Mouse (Mus musculus): ENCODE measurements around the gene Taf12. TPM values are rescaled to one million over a fixed set of nuclear protein-coding genes. Genes with fewer than 3 reads are reported as not detected.
"Not testable (repeated sequence)": the region's sequence is repeated elsewhere in the genome, so short reads cannot be mapped to it uniquely, and the experiment has no call there.

Taf12 gene
- total and polyA plus RNA-seq, 3 experiments = 16.1 to 34.6 (median 29.8) TPM

DNA sequence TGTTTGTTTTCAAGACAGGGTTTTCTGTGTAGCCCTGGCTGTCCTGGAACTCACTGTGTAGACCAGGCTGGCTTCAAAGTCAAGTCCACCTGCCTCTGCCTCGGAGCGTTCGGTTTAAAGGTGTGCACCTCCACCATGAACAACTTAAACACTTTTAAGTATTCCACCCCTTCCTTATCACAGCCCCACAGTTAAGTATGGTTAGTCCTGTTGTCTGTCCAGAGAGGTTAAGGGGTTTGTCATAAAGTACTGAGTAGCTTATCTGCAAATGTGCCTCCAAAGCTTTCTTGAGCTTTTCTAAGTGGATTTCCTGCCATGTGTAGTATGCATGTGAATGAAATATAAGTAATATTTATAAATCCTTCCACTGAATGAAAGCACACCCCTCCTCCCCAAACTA lies 1.8 kb downstream of the Taf12 start:
- Histone ChIP-seq H3K36me3 (ENCODE audit: control insufficient read depth, insufficient read depth, low read length) (no peaks in the 10 kb centered on the region), H3K9ac (ENCODE audit: low read depth, low read length) (no peak overlapping the region), H3K4me3 (no peak overlapping the region), H3K27ac (no peak overlapping the region), H3K4me1 (ENCODE audit: control insufficient read depth, insufficient read depth, low read length) (no peaks in the 10 kb centered on the region), H3K27me3 (ENCODE audit: control insufficient read depth, insufficient read depth, low read length) (no peaks in the 10 kb centered on the region), H3K79me2 (replicated peaks; ENCODE audit: control insufficient read depth, insufficient read depth, low read length) (no peaks in the 10 kb centered on the region)
- no peak for DNase-seq
- WGBS = 93% methylated on average over 3 of the region's 3 CpGs
- no peak for TF ChIP-seq POLR2A (IDR thresholded peaks at IDR 0.05; ENCODE audit: insufficient read depth, low read depth, low read length)
- TF ChIP-seq CTCF (IDR thresholded peaks at IDR 0.05) = no peak
- no peak for TF ChIP-seq EP300 (IDR thresholded peaks at IDR 0.05; ENCODE audit: insufficient read depth, low read depth, low read length)
- intact Hi-C loops (cut with DNase I) = loop anchor here (2.0 to 5.0 kb wide), 2 partner anchors 63 to 71 kb away; partner anchors contain the start of gene Ythdf2

DNA sequence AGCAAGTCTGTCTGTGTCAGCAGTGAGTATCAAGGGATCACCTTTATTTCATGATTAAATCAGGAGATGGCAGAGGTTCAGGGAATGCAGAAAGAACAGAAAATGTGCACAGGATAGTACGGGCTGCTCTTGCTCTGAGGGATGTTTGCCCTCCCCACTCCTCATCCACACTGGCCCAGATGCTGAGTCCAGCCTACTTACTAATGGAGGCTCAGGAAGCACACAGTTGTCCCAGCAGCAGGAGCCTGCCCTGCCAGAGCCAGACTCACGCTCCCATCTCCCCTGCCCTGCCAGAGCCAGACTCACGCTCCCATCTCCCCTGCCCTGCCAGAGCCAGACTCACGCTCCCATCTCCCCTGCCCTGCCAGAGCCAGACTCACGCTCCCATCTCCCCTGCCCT lies 14.7 kb downstream of the Taf12 start:
- H3K9ac ChIP-seq (ENCODE audit: low read depth, low read length); H3K4me3 ChIP-seq; H3K36me3 ChIP-seq (ENCODE audit: control insufficient read depth, insufficient read depth, low read length); H3K79me2 ChIP-seq (replicated peaks; ENCODE audit: control insufficient read depth, insufficient read depth, low read length); H3K27ac ChIP-seq; DNase-seq; H3K27me3 ChIP-seq (ENCODE audit: control insufficient read depth, insufficient read depth, low read length); intact Hi-C loops (cut with DNase I); H3K4me1 ChIP-seq (ENCODE audit: control insufficient read depth, insufficient read depth, low read length): not testable (repeated sequence)
- 86% methylated on average over 3 of the region's 5 CpGs for WGBS

DNA sequence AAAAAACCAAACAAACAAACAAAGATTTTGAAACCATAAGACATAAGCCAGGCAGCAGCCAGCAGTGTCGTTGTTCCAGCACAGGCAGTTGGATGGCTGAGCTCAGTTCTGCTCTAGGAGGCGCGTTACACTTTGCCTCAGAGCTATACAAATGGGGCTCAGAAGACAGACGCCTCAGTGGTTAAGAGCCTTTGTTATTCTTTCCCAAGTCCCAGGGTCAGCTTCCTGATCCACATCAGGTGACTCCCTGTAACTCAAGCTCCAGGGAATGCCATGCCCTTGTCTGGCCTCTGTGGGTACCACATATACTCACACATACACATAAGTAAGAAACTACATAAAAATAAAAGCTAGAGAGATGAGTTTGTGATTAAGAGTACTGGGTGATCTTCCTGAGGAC lies 16.9 kb downstream of the Taf12 start:
- no peaks in the 10 kb centered on the region for H3K27me3 ChIP-seq (ENCODE audit: control insufficient read depth, insufficient read depth, low read length)
- DNase-seq = no peak
- H3K4me3 ChIP-seq = no peak overlapping the region
- intact Hi-C loops (cut with DNase I) = loop anchor here (5.0 kb wide), 1 partner anchor 221 kb away; the partner anchor contains the start of gene Sesn2
- H3K79me2 ChIP-seq (replicated peaks; ENCODE audit: control insufficient read depth, insufficient read depth, low read length) = no peaks in the 10 kb centered on the region
- H3K9ac ChIP-seq (ENCODE audit: low read depth, low read length) = no peak overlapping the region
- no peaks in the 10 kb centered on the region for H3K36me3 ChIP-seq (ENCODE audit: control insufficient read depth, insufficient read depth, low read length)
- no peaks in the 10 kb centered on the region for H3K4me1 ChIP-seq (ENCODE audit: control insufficient read depth, insufficient read depth, low read length)
- 92% methylated on average over 4 of the region's 4 CpGs for whole genome bisulfite sequencing
- H3K27ac ChIP-seq = no peak overlapping the region
- no peak for TF ChIP-seq EP300 (IDR thresholded peaks at IDR 0.05; ENCODE audit: insufficient read depth, low read depth, low read length)
- no peak for TF ChIP-seq POLR2A (IDR thresholded peaks at IDR 0.05; ENCODE audit: insufficient read depth, low read depth, low read length)
- TF ChIP-seq CTCF (IDR thresholded peaks at IDR 0.05) = no peak

DNA sequence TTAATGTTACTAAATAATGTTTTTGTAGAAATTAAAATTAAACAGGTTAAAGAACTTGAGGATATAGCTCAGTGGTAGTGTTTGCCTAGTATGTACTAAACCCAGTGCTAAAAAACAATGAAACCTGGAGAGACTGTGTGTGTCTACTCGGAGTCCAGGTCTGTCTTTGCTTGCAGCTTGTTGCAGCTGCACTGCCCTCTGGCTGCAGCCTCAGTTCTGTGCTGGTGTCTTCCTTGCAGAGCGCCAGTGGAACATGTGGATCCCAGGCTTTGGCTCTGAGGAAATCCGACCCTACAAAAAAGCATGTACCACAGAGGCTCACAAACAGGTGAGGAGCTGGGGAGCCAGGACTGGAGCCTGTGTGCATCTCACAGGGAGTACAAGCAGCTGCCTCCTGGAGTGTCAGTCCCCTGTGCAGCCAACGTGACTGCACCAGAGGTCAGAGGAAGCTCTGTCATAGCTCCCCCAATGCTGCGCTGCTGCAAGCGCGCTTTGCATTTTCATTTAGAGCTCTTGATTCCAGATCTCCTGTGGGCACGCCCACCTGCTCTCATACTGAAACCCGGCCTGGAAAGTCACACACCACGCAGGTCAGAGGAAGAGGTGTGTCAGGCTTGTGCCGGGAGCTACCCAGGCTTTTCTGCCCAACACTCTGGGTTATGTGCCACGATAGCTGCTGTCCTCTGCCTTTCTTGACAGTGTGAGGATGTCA lies 17.6 kb downstream of the Taf12 start:
- TF ChIP-seq EP300 (IDR thresholded peaks at IDR 0.05; ENCODE audit: insufficient read depth, low read depth, low read length) (no peak), POLR2A (IDR thresholded peaks at IDR 0.05; ENCODE audit: insufficient read depth, low read depth, low read length) (no peak), CTCF (IDR thresholded peaks at IDR 0.05) (peak; percentile 42)

DNA sequence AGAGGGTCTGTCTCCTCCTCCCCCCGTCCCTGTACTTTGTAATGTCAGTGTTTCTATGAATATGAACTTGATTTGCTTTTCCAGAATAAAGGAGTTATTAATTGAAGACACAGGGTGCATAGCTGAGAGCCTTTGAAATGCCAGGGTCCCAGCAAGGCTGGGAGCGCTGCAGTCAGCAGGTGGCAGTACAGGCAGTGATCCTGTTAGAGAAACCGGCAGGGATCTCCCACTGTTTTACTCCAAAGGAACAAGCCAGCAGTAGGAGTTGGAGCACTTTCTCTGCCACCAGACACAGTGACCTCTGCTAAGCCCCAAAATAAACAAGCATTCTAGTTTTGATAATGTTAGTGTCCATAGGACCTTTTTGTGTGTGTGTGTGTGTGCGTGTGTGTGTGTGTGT lies 18.8 kb downstream of the Taf12 start:
- Histone ChIP-seq H3K27me3 (ENCODE audit: control insufficient read depth, insufficient read depth, low read length) (no peaks in the 10 kb centered on the region), H3K4me1 (ENCODE audit: control insufficient read depth, insufficient read depth, low read length) (no peaks in the 10 kb centered on the region), H3K36me3 (ENCODE audit: control insufficient read depth, insufficient read depth, low read length) (no peaks in the 10 kb centered on the region), H3K27ac (no peak overlapping the region), H3K4me3 (no peak overlapping the region), H3K79me2 (replicated peaks; ENCODE audit: control insufficient read depth, insufficient read depth, low read length) (no peaks in the 10 kb centered on the region), H3K9ac (ENCODE audit: low read depth, low read length) (no peak overlapping the region)
- peak; percentile 44 to 62 for DNase-seq
- 36% methylated on average over 4 of the region's 4 CpGs for WGBS
- TF ChIP-seq POLR2A (IDR thresholded peaks at IDR 0.05; ENCODE audit: insufficient read depth, low read depth, low read length) (no peak), EP300 (IDR thresholded peaks at IDR 0.05; ENCODE audit: insufficient read depth, low read depth, low read length) (no peak), CTCF (IDR thresholded peaks at IDR 0.05) (peak; percentile 84)
- intact Hi-C loops (cut with DNase I) = loop anchor here (1.0 to 5.0 kb wide), 3 partner anchors 52 to 219 kb away; partner anchors contain the start of gene Sesn2

More for the DNA sequence above, 17.6 kb downstream of the Taf12 start:
- Histone ChIP-seq H3K27ac (no peak overlapping the region), H3K4me1 (ENCODE audit: control insufficient read depth, insufficient read depth, low read length) (no peaks in the 10 kb centered on the region), H3K27me3 (ENCODE audit: control insufficient read depth, insufficient read depth, low read length) (no peaks in the 10 kb centered on the region), H3K4me3 (no peak overlapping the region), H3K36me3 (ENCODE audit: control insufficient read depth, insufficient read depth, low read length) (no peaks in the 10 kb centered on the region), H3K9ac (ENCODE audit: low read depth, low read length) (no peak overlapping the region), H3K79me2 (replicated peaks; ENCODE audit: control insufficient read depth, insufficient read depth, low read length) (no peaks in the 10 kb centered on the region)
- no peak for DNase-seq
- WGBS = 88% methylated on average over 12 of the region's 12 CpGs
- intact Hi-C loops (cut with DNase I) = loop anchor here (2.0 to 5.0 kb wide), 2 partner anchors 121 to 221 kb away; partner anchors contain the start of gene Sesn2

DNA sequence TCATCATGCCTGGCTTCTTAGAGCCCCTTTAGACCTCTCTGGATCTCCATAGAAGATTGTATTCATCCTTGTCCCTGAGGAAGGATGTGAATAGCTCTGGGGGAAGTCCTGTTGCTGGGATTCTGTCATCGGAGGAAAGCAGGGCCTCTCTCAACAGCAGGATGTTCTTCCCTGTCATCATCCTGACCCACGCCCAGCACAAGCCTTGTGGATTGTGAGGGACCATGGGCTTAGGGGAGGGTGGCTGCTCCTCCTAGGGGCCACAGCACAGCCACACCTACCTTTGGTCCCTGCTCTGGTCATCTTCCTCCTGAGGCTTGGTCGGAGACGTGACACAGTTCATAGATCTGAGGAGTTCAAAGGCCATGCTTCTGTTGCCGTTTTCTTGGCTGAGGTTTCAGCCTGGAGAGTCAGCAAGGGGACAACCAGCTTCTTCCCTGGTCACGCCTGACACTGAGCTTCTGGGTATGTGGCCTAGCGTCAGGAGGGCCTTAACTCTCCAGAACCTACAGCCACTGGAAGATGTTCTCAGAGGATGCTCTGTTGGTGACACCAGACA lies 19.6 kb downstream of the Taf12 start:
- no peak overlapping the region for H3K4me3 ChIP-seq
- no peak for TF ChIP-seq CTCF (IDR thresholded peaks at IDR 0.05)
- 53% methylated on average over 7 of the region's 7 CpGs for WGBS
- no peaks in the 10 kb centered on the region for H3K36me3 ChIP-seq (ENCODE audit: control insufficient read depth, insufficient read depth, low read length)
- H3K27ac ChIP-seq = no peak overlapping the region; the same call in 1 of the 2 replicates
- H3K4me1 ChIP-seq (ENCODE audit: control insufficient read depth, insufficient read depth, low read length) = no peaks in the 10 kb centered on the region
- DNase-seq = no peak
- no peaks in the 10 kb centered on the region for H3K79me2 ChIP-seq (replicated peaks; ENCODE audit: control insufficient read depth, insufficient read depth, low read length)
- intact Hi-C loops (cut with DNase I) = loop anchor here (1.0 to 5.0 kb wide), 3 partner anchors 52 to 219 kb away; partner anchors contain the start of gene Sesn2
- no peak overlapping the region for H3K9ac ChIP-seq (ENCODE audit: low read depth, low read length)
- no peaks in the 10 kb centered on the region for H3K27me3 ChIP-seq (ENCODE audit: control insufficient read depth, insufficient read depth, low read length)
